Mouse (Mus musculus) embryo, embryonic 10.5 days (tissue): ENCODE results near the gene Rnf148.

Experiments
- DNase-seq: peaks from one replicate; pipeline ENCODE4 v3.0.0-alpha.2; 2015; ENCODE audit warnings: low spot score

Gene Rnf148

DNA sequence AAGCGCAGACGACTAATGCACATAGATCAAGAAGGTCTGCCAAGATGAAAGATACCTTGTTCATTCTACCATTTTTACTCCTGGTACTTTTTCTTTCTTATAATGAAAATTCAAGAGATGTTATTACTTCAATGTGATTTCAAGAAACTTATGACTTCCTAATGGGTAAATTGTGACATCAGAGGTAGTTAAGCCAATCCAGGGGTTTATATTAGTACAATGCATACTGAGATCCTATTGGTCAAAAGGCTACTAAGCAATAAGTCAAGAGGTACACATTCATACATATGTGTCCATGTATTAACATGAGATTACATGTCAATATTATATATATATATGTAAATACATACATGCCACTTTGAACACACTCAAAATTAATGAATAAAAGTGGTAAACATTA is at the start of gene Rnf148:
Rnf148 (minus strand) TSS at position 101 of the 400 bp plus-strand sequence.
- DNase-seq: no peak

DNA sequence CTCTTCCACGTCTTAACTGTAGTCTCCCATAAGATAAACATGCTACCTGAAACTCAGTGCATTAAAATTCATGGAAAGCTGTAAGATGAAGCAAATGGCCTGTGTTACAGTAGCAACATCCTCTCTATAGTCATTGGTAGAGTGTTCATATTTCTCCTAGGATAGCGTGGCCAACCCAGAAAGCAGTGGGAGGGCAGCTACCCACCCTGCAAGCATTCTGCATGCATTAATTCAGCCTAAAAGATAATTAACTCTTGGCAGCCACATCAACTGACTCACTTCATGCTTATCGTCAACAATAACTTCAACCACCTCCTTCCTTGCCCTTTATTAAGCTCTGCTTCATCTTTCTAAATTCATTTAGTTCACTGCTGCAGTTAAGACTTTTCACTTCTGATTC is 45.9 kb upstream of the Rnf148 start:
- DNase-seq: no peak

DNA sequence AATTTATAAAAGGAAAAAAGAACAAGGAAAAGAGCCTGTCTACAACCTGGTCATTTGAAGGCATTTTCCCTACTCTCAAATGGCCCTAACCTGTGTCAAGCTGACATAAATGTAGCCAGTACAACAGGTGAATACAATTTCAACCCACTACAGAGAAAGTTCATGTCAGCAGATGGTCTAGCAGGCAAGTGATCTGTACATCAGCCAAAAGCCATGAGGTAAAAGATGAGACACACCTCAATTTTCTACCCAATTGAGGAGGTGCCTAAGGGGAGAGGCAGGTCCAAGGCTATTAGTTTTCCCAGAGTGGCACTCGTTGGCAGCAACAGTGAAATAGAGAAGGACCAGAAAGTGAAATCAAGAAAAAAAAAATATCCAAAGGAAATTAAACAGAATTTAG is 23.2 kb upstream of the Rnf148 start:
- no peak for DNase-seq

GRCm38 (mm10) chr6:23650205-23650604 is 4.7 kb downstream of the Rnf148 start, which contains the start of gene Rnf133:
Gene Rnf133 (minus strand): TSS chr6:23650305.
- DNase-seq: no peak

DNA sequence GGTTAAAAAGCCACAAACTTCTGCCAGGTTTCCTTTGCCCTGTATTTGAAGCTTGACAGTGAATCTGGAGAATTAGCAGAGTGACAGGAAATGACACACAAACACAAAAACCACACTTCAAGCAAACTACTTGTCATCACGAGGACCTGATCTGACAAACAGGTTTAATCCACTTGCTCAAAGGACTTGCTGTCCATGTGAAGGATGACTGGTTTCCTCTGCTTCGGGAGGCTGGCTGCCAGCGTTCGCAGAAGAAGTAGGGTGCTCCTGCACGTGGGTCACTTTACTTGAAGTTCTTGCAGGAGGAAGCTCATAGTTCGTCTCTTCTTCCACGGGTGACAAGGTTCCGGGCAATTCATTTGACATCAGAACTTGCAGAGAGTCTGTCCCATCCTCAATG is 6.2 kb downstream of the Rnf148 start:
- DNase-seq: no peak

- no peak for DNase-seq
Observed at GRCm38 (mm10) chr6:23647627-23648247, 7.2 kb downstream of the Rnf148 start.

GRCm38 (mm10) chr6:23637081-23637480 is 17.9 kb downstream of the Rnf148 start:
- no peak for DNase-seq

- DNase-seq: no peak
Observed at GRCm38 (mm10) chr6:23635208-23635607, 19.7 kb downstream of the Rnf148 start.

- DNase-seq: no peak
Observed at GRCm38 (mm10) chr6:23634016-23634415, 20.9 kb downstream of the Rnf148 start.

DNA sequence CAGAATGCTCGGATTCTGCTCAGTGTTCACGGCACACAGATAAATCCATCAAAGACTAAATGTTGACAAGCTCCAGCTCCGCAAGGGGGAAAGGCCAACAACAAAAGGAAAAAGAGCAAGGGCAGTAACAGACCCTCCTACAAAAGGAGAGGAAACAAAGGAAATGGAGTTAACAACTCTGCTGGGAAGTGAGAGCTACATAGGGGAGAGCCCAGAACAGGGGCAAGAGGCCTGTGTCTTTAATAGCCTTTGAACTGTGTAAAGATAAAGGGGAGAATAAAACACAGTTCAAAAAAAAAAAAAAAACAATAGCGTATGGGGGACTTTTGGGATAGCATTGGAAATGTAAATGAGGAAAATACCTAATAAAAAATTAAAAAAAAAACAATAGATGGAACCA is 24.5 kb downstream of the Rnf148 start:
- DNase-seq: peak; percentile 25
